Mouse (Mus musculus) thymus, postnatal 0 days (tissue): ENCODE measurements around the gene Scgb1b17. TPM values are rescaled to one million over a fixed set of nuclear protein-coding genes. Genes with fewer than 3 reads are reported as not detected.
"Not testable (repeated sequence)": the region's sequence is repeated elsewhere in the genome, so short reads cannot be mapped to it uniquely, and the experiment has no call there.

Source experiments
- DNase-seq: peaks from one replicate; pipeline ENCODE4 v3.0.0-alpha.2; 2015; ENCODE audit warnings: low spot score
- polyA plus RNA-seq: library from polyadenylated mRNA; unstranded; fragments of >200 nt; fragmentation: Nextera tagmentation; extraction: Ambion mirVana; gene quantifications from 2 replicates; pipeline ENCODE4 v1.2.1, GENCODE M21; 2015

The Scgb1b17 gene
- not detected in 2 replicates for polyA plus RNA-seq

- not testable (repeated sequence) for DNase-seq
Observed at GRCm38 (mm10) chr7:33063149-33063548, at the start of gene Scgb1b17. TSS of gene Scgb1b17 (plus strand) at chr7:33063449.

- DNase-seq = not testable (repeated sequence)
Observed at GRCm38 (mm10) chr7:33056461-33056860, 6.8 kb upstream of the Scgb1b17 start, which contains the start of gene Scgb2b17. TSS of gene Scgb2b17 (minus strand) at chr7:33056561.

Other genes starting within 250 kb of the Scgb1b17 start
- gene Scgb2b15, start 233.8 kb upstream of the Scgb1b17 start, polyA plus RNA-seq = not detected in 2 replicates
- not detected in 2 replicates for gene Scgb1b15, start 226.9 kb upstream of the Scgb1b17 start, polyA plus RNA-seq
- gene Scgb2b17, start 6.9 kb upstream of the Scgb1b17 start, polyA plus RNA-seq = 0.39 TPM in 1 of 2 replicates, not detected in the other
- not detected in 2 replicates for gene Scgb2b18, start 110.4 kb downstream of the Scgb1b17 start, polyA plus RNA-seq
- not detected in 2 replicates for gene Scgb1b18, start 122.1 kb downstream of the Scgb1b17 start, polyA plus RNA-seq
- gene Scgb2b19, start 216.9 kb downstream of the Scgb1b17 start, polyA plus RNA-seq = not detected in 2 replicates
- gene Scgb1b19, start 223.8 kb downstream of the Scgb1b17 start, polyA plus RNA-seq = not detected in 2 replicates